Mouse (Mus musculus) limb, embryonic 10.5 days (tissue): ENCODE results near the gene Gm13871. TPM values are rescaled to one million over a fixed set of nuclear protein-coding genes. Genes with fewer than 3 reads are reported as not detected.
"Not testable (repeated sequence)": the region's sequence is repeated elsewhere in the genome, so short reads cannot be mapped to it uniquely, and the experiment has no call there.

Experiments
- DNase-seq: peaks from one replicate; pipeline ENCODE4 v3.0.0-alpha.2; 2017; ENCODE audit warnings: low spot score
- H3K27ac ChIP-seq: fragments of 300-500 bp; sonication (generic); 2 replicates; pipeline ENCODE4 v1.5.1; 2016; ENCODE audit warnings: mild to moderate bottlenecking
- H3K27me3 ChIP-seq: fragments of 300-500 bp; sonication (generic); 2 replicates; pipeline ENCODE4 v1.6.1; 2016; ENCODE audit warnings: low read depth, mild to moderate bottlenecking; ENCODE audit not compliant: poor library complexity, severe bottlenecking
- H3K36me3 ChIP-seq: fragments of 300-500 bp; sonication (generic); 2 replicates; pipeline ENCODE4 v1.6.1; 2016; ENCODE audit warnings: mild to moderate bottlenecking, moderate library complexity
- H3K4me1 ChIP-seq: fragments of 300-500 bp; sonication (generic); 2 replicates; pipeline ENCODE4 v1.6.1; 2016
- H3K4me3 ChIP-seq: fragments of 300-500 bp; sonication (generic); 2 replicates; pipeline ENCODE4 v1.5.1; 2016; ENCODE audit warnings: mild to moderate bottlenecking, moderate library complexity
- H3K9me3 ChIP-seq: fragments of 300-500 bp; sonication (generic); replicated peaks from 2 replicates; pipeline ENCODE4 v1.6.1; 2016; ENCODE audit warnings: mild to moderate bottlenecking
- WGBS: fragments of 180-500 bp; shearing (Covaris S2); methylation state at CpG from one replicate; pipeline ENCODE4 v1.1.7; 2016; 5-methylcytosine and 5-hydroxymethylcytosine counted together
- polyA plus RNA-seq: library from polyadenylated mRNA; unstranded; fragments of >200 nt; fragmentation: Nextera tagmentation; extraction: Ambion mirVana; gene quantifications from 2 replicates; pipeline ENCODE4 v1.2.1, GENCODE M21; 2016

The Gm13871 gene
- not detected in 2 replicates for polyA plus RNA-seq

GRCm38 (mm10) chr4:73905853-73906252 is at the start of gene Gm13871:
Gene Gm13871 (minus strand): TSS chr4:73905953.
- WGBS = no CpG with 5 or more reads among the region's 4 CpGs
- not testable (repeated sequence) for DNase-seq, H3K27ac ChIP-seq, H3K9me3 ChIP-seq, H3K4me1 ChIP-seq, H3K36me3 ChIP-seq, H3K27me3 ChIP-seq, H3K4me3 ChIP-seq

GRCm38 (mm10) chr4:73950375-73950896 is 44.7 kb upstream of the Gm13871 start, which contains the start of gene 2310002L09Rik:
Gene 2310002L09Rik (minus strand): TSS chr4:73950846.
- Histone ChIP-seq H3K36me3 (no peaks in the 10 kb centered on the region), H3K9me3 (no peaks in the 10 kb centered on the region), H3K27me3 (no peaks in the 10 kb centered on the region), H3K4me1 (no peaks in the 10 kb centered on the region), H3K4me3 (no peak within 1 kb of the TSS), H3K27ac (no peak within 1 kb of the TSS)
- WGBS = 82% methylated on average over 8 of the region's 8 CpGs
- DNase-seq = no peak

GRCm38 (mm10) chr4:73920660-73921059 is 14.9 kb upstream of the Gm13871 start, which contains the start of gene Gm11756:
Gene Gm11756 (minus strand): TSS chr4:73920760.
- H3K27ac ChIP-seq, H3K4me1 ChIP-seq, H3K36me3 ChIP-seq, DNase-seq, H3K4me3 ChIP-seq, H3K27me3 ChIP-seq, H3K9me3 ChIP-seq: not testable (repeated sequence)
- 89% methylated on average over 6 of the region's 6 CpGs for WGBS

GRCm38 (mm10) chr4:73891012-73891411 is 14.7 kb downstream of the Gm13871 start, which contains the start of gene Gm11757:
Gene Gm11757 (minus strand): TSS chr4:73891112.
- H3K9me3 ChIP-seq, DNase-seq, H3K4me3 ChIP-seq, H3K27ac ChIP-seq, H3K27me3 ChIP-seq, H3K4me1 ChIP-seq, H3K36me3 ChIP-seq: not testable (repeated sequence)
- no CpG with 5 or more reads among the region's 4 CpGs for WGBS

GRCm38 (mm10) chr4:73876166-73876565 is 29.6 kb downstream of the Gm13871 start, which contains the start of gene Gm11758:
Gene Gm11758 (minus strand): TSS chr4:73876266.
- not testable (repeated sequence) for H3K4me3 ChIP-seq, DNase-seq, H3K36me3 ChIP-seq, H3K27me3 ChIP-seq, H3K4me1 ChIP-seq, H3K9me3 ChIP-seq, H3K27ac ChIP-seq
- WGBS = no CpG with 5 or more reads among the region's 4 CpGs

Other genes with a start within 250 kb of the Gm13871 start
- not detected in 2 replicates for gene Gm11239, start 237.6 kb downstream of the Gm13871 start, polyA plus RNA-seq
- gene Gm428, start 222.4 kb downstream of the Gm13871 start, polyA plus RNA-seq = not detected in 2 replicates
- 0.74 and 1.1 TPM in 2 replicates for gene Rasef, start 115.0 kb downstream of the Gm13871 start, polyA plus RNA-seq
- not detected in 2 replicates for gene Gm11758, start 29.7 kb downstream of the Gm13871 start, polyA plus RNA-seq
- gene Gm11757, start 14.8 kb downstream of the Gm13871 start, polyA plus RNA-seq = not detected in 2 replicates
- gene Gm11756, start 14.8 kb upstream of the Gm13871 start, polyA plus RNA-seq = not detected in 2 replicates
- gene 2310002L09Rik, start 44.9 kb upstream of the Gm13871 start, polyA plus RNA-seq = 0.38 TPM in 1 of 2 replicates, not detected in the other
- gene Frmd3, start 107.5 kb upstream of the Gm13871 start, polyA plus RNA-seq = 0.46 and 0.49 TPM in 2 replicates